Comparison of ENCODE assay signal across 8 mouse cellular contexts in the genomic region with DNA sequence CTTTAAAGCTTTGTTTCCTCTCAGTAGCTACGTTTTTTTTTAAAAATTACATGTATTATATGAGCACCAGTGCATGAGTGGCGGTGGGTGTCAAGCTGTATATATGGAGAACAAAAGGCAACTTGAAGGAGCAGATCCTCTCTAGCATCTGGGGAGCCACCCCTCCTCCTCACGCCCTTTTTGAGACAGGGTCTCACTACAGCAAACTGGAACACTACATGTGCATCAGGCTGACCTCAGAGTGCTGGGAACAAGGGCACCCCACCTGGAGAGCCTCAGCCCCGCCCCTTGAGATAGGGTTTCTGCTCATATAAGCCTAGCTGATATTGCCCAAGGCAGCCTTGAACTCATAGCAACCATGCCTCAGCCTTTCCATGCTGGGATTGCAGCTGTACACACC. TPM values are rescaled to one million over a fixed set of nuclear protein-coding genes. Genes with fewer than 3 reads are reported as not detected.
DNase-seq lines count a peak whose midpoint lies in the region; ATAC-seq and TF ChIP-seq lines count a peak whose summit lies in the region.

No protein-coding gene starts in this region.

- H3K4me2 ChIP-seq in lung, embryonic 14.5 days: peak overlapping the region; percentile 65; the same call in 1 of the 2 replicates
- H3K4me2 ChIP-seq in lung, postnatal 0 days (replicated peaks; ENCODE audit: low read depth, low read length): no peak overlapping the region; the same call in 1 of the 2 replicates
- peak overlapping the region; percentile 86; the same call in 1 of the 2 replicates for H3K4me2 ChIP-seq in neural tube, embryonic 14.5 days (ENCODE audit: low read depth, low read length)

- H3K4me3 ChIP-seq in lung, embryonic 14.5 days (ENCODE audit: low read depth, low read length): no peak overlapping the region
- H3K4me3 ChIP-seq in lung, postnatal 0 days (ENCODE audit: low read depth, low read length): no peak overlapping the region
- no peak overlapping the region for H3K4me3 ChIP-seq in limb, embryonic 10.5 days
- no peak overlapping the region for H3K4me3 ChIP-seq in neural tube, embryonic 14.5 days (ENCODE audit: low read depth, low read length)

- peaks cover 13% of the 10 kb centered on the region; the same call in 1 of the 2 replicates for H3K4me1 ChIP-seq in lung, embryonic 14.5 days (ENCODE audit: insufficient read depth)
- peaks cover 24% of the 10 kb centered on the region for H3K4me1 ChIP-seq in lung, postnatal 0 days (ENCODE audit: insufficient read depth, low read depth, low read length)
- H3K4me1 ChIP-seq in limb, embryonic 10.5 days: peaks cover 43% of the 10 kb centered on the region
- peaks cover 28% of the 10 kb centered on the region for H3K4me1 ChIP-seq in neural tube, embryonic 14.5 days (ENCODE audit: control insufficient read depth, insufficient read depth, low read length)

- no peak overlapping the region for H3K27ac ChIP-seq in lung, embryonic 14.5 days (ENCODE audit: low read depth)
- H3K27ac ChIP-seq in lung, postnatal 0 days (ENCODE audit: low read length): no peak overlapping the region
- 0 out of 2 replicates have a peak overlapping the region, but pooled peaks have one; percentile 81 for H3K27ac ChIP-seq in limb, embryonic 10.5 days
- H3K27ac ChIP-seq in neural tube, embryonic 14.5 days (ENCODE audit: low read depth, low read length): peak overlapping the region; percentile 96

- no peaks in the 10 kb centered on the region for H3K9me3 ChIP-seq in lung, embryonic 14.5 days (ENCODE audit: low read depth, low read length)
- no peaks in the 10 kb centered on the region for H3K9me3 ChIP-seq in lung, postnatal 0 days (ENCODE audit: low read length)
- H3K9me3 ChIP-seq in limb, embryonic 10.5 days (replicated peaks): no peaks in the 10 kb centered on the region
- H3K9me3 ChIP-seq in neural tube, embryonic 14.5 days (ENCODE audit: control insufficient read depth, low read length): no peaks in the 10 kb centered on the region

- TF ChIP-seq EP300 in lung, postnatal 0 days (IDR thresholded peaks at IDR 0.05): no peak

- WGBS in lung, embryonic 14.5 days: 46% methylated on average over 4 of the region's 4 CpGs
- WGBS in lung, postnatal 0 days: 50% methylated on average over 4 of the region's 4 CpGs
- WGBS in limb, embryonic 10.5 days: 37% methylated on average over 4 of the region's 4 CpGs
- 41% methylated on average over 4 of the region's 4 CpGs for WGBS in neural tube, embryonic 14.5 days

- TF ChIP-seq CTCF in lung, embryonic 14.5 days (IDR thresholded peaks at IDR 0.05; ENCODE audit: low read depth): no peak
- no peak for TF ChIP-seq CTCF in lung, postnatal 0 days (IDR thresholded peaks at IDR 0.05)

- peaks cover 50% of the 10 kb centered on the region for H3K36me3 ChIP-seq in lung, embryonic 14.5 days (ENCODE audit: insufficient read depth)
- peaks cover 19% of the 10 kb centered on the region for H3K36me3 ChIP-seq in lung, postnatal 0 days (ENCODE audit: insufficient read depth, low read length)
- peaks cover 53% of the 10 kb centered on the region for H3K36me3 ChIP-seq in limb, embryonic 10.5 days
- peaks cover 34% of the 10 kb centered on the region for H3K36me3 ChIP-seq in neural tube, embryonic 14.5 days (ENCODE audit: control insufficient read depth, insufficient read depth, low read length)

- H3K9ac ChIP-seq in lung, embryonic 14.5 days: no peak overlapping the region
- no peak overlapping the region for H3K9ac ChIP-seq in lung, postnatal 0 days (replicated peaks; ENCODE audit: low read depth)
- no peak overlapping the region for H3K9ac ChIP-seq in neural tube, embryonic 14.5 days (replicated peaks; ENCODE audit: low read depth, low read length)

- H3K27me3 ChIP-seq in lung, embryonic 14.5 days (ENCODE audit: insufficient read depth, low read length): no peaks in the 10 kb centered on the region
- H3K27me3 ChIP-seq in lung, postnatal 0 days (replicated peaks; ENCODE audit: insufficient read depth, low read length): no peaks in the 10 kb centered on the region
- no peaks in the 10 kb centered on the region for H3K27me3 ChIP-seq in limb, embryonic 10.5 days (ENCODE audit: low read depth, poor library complexity, severe bottlenecking)
- no peaks in the 10 kb centered on the region for H3K27me3 ChIP-seq in neural tube, embryonic 14.5 days (ENCODE audit: control insufficient read depth, insufficient read depth, low read length)

- ATAC-seq in lung, embryonic 14.5 days (ENCODE audit: insufficient read depth): no peak
- ATAC-seq in lung, postnatal 0 days: no peak
- no peak for ATAC-seq in neural tube, embryonic 14.5 days (ENCODE audit: low read depth)

- DNase-seq in cerebellum, adult 11-12 months: peak; percentile 56
- no peak for DNase-seq in cerebellum, postnatal 4 days (ENCODE audit: low spot score in 2 of 2)
- DNase-seq in lung, embryonic 14.5 days: no peak
- no peak for DNase-seq in lung, postnatal 0 days (ENCODE audit: low spot score)
- DNase-seq in limb, embryonic 10.5 days (ENCODE audit: low spot score): no peak
- no peak for DNase-seq in layer of hippocampus, adult 9-11 months
- DNase-seq in adrenal gland, adult 18-20 months (ENCODE audit: low spot score in 2 of 2): no peak

RNA-seq across cellular contexts. Expression of a gene that starts 1.7 kb away (rescaled TPM):
- 43.9 and 46.3 TPM in 2 replicates for polyA plus RNA-seq in lung, embryonic 14.5 days (2014; fragmentation: Nextera tagmentation; extraction: Ambion mirVana)
- 76.3 and 82.4 TPM in 2 replicates for polyA plus RNA-seq in lung, postnatal 0 days (2015; fragmentation: Nextera tagmentation; extraction: Ambion mirVana)
- 34.9 and 42.3 TPM in 2 replicates for polyA plus RNA-seq in limb, embryonic 10.5 days (2016; fragmentation: Nextera tagmentation; extraction: Ambion mirVana)
- 136 and 141 TPM in 2 replicates for polyA plus RNA-seq in neural tube, embryonic 14.5 days (2014; fragmentation: Nextera tagmentation; extraction: Ambion mirVana)
- 10 to 100 TPM; 29.6 to 35.8 TPM for total RNA-seq in adrenal gland, adult 18-20 months (2021)

RNA-seq across cellular contexts. Expression of a gene that starts 6.6 kb away (rescaled TPM):
- 23.6 and 25.8 TPM in 2 replicates for polyA plus RNA-seq in lung, embryonic 14.5 days (2014; fragmentation: Nextera tagmentation; extraction: Ambion mirVana)
- 26.6 and 27.8 TPM in 2 replicates for polyA plus RNA-seq in lung, postnatal 0 days (2015; fragmentation: Nextera tagmentation; extraction: Ambion mirVana)
- polyA plus RNA-seq in limb, embryonic 10.5 days (2016; fragmentation: Nextera tagmentation; extraction: Ambion mirVana): 30.2 and 34.7 TPM in 2 replicates
- polyA plus RNA-seq in neural tube, embryonic 14.5 days (2014; fragmentation: Nextera tagmentation; extraction: Ambion mirVana): 28.2 and 33.3 TPM in 2 replicates
- 10 to 100 TPM; 27.0 to 28.6 TPM for total RNA-seq in adrenal gland, adult 18-20 months (2021)

RNA-seq across cellular contexts. Expression of a gene that starts 11.4 kb away (rescaled TPM):
- 2.1 and 2.5 TPM in 2 replicates for polyA plus RNA-seq in lung, embryonic 14.5 days (2014; fragmentation: Nextera tagmentation; extraction: Ambion mirVana)
- 16.1 and 20.1 TPM in 2 replicates for polyA plus RNA-seq in lung, postnatal 0 days (2015; fragmentation: Nextera tagmentation; extraction: Ambion mirVana)
- polyA plus RNA-seq in limb, embryonic 10.5 days (2016; fragmentation: Nextera tagmentation; extraction: Ambion mirVana): 1.7 and 1.8 TPM in 2 replicates
- polyA plus RNA-seq in neural tube, embryonic 14.5 days (2014; fragmentation: Nextera tagmentation; extraction: Ambion mirVana): 3.9 and 4.7 TPM in 2 replicates
- 1 to 10 TPM; 1.5 to 1.7 TPM for total RNA-seq in adrenal gland, adult 18-20 months (2021)

RNA-seq across cellular contexts. Expression of a gene that starts 15.4 kb away (rescaled TPM):
- 100 and 109 TPM in 2 replicates for polyA plus RNA-seq in lung, embryonic 14.5 days (2014; fragmentation: Nextera tagmentation; extraction: Ambion mirVana)
- 37.6 and 38.9 TPM in 2 replicates for polyA plus RNA-seq in lung, postnatal 0 days (2015; fragmentation: Nextera tagmentation; extraction: Ambion mirVana)
- 109 and 122 TPM in 2 replicates for polyA plus RNA-seq in limb, embryonic 10.5 days (2016; fragmentation: Nextera tagmentation; extraction: Ambion mirVana)
- 40.1 and 46.0 TPM in 2 replicates for polyA plus RNA-seq in neural tube, embryonic 14.5 days (2014; fragmentation: Nextera tagmentation; extraction: Ambion mirVana)
- total RNA-seq in adrenal gland, adult 18-20 months (2021): 10 to 100 TPM; 63.5 to 69.2 TPM

RNA-seq across cellular contexts. Expression of a gene that starts 25.0 kb away (rescaled TPM):
- polyA plus RNA-seq in lung, embryonic 14.5 days (2014; fragmentation: Nextera tagmentation; extraction: Ambion mirVana): 187 and 200 TPM in 2 replicates
- polyA plus RNA-seq in lung, postnatal 0 days (2015; fragmentation: Nextera tagmentation; extraction: Ambion mirVana): 186 and 192 TPM in 2 replicates
- polyA plus RNA-seq in limb, embryonic 10.5 days (2016; fragmentation: Nextera tagmentation; extraction: Ambion mirVana): 228 and 231 TPM in 2 replicates
- 188 and 191 TPM in 2 replicates for polyA plus RNA-seq in neural tube, embryonic 14.5 days (2014; fragmentation: Nextera tagmentation; extraction: Ambion mirVana)
- 100 to 1,000 TPM in 1 of 2 experiments, 10 to 100 TPM in 1; 84.9 to 105 TPM for total RNA-seq in adrenal gland, adult 18-20 months (2021)

Comparison
In these comparisons a context has a peak if more than half of its experiments do, and no peak if none do; other contexts are left out.
1. H3K27ac ChIP-seq: peak in limb, embryonic 10.5 days (single experiment) and neural tube, embryonic 14.5 days (single experiment); none in lung, embryonic 14.5 days (single experiment) and lung, postnatal 0 days (single experiment).